Mouse (Mus musculus) liver, embryonic 14.5 days (tissue): Measurements from ENCODE around the gene Hivep3.

ENCODE experiments used
- CTCF ChIP-seq: IDR thresholded peaks from 2 replicates; pipeline ENCODE4 v1.5.1; 2016; ENCODE audit warnings: antibody characterized with exemption, low read depth, control low read depth
- EP300 ChIP-seq: IDR thresholded peaks from 2 replicates; pipeline ENCODE4 v1.6.1; 2016; ENCODE audit warnings: antibody characterized with exemption, low read depth

- TF ChIP-seq CTCF, result peak; percentile 60
- no peak for TF ChIP-seq EP300
These were observed 183.9 kb downstream of the Hivep3 start for GRCm38 (mm10) chr4:119917502-119917901.
